Mouse (Mus musculus) cerebellum, adult 2 months (tissue): ENCODE results near the gene Cpsf6. TPM values are rescaled to one million over a fixed set of nuclear protein-coding genes. Genes with fewer than 3 reads are reported as not detected.
A peak's percentile ranks its signal among the peaks of the same experiment; 100 is the strongest.

ENCODE experiments used
- DNase-seq, 2 experiments: peaks; one replicate each; pipeline ENCODE4 v3.0.0; 2021
- H3K27ac ChIP-seq: fragments of 200-500 bp; 2 replicates; pipeline ENCODE4 v1.5.1; 2012; ENCODE audit warnings: low read length, control low read depth, inconsistent platforms; ENCODE audit not compliant: insufficient read depth
- H3K27me3 ChIP-seq: fragments of 200-500 bp; 2 replicates; pipeline ENCODE4 v1.6.1; 2012; ENCODE audit warnings: inconsistent platforms, mild to moderate bottlenecking, low read length, moderate library complexity; ENCODE audit not compliant: control insufficient read depth, insufficient read depth
- H3K4me1 ChIP-seq: fragments of 200-500 bp; 2 replicates; pipeline ENCODE4 v1.6.1; 2011; ENCODE audit warnings: low read length; ENCODE audit not compliant: control insufficient read depth, insufficient read depth
- H3K4me3 ChIP-seq: fragments of 200-500 bp; replicated peaks from 2 replicates; pipeline ENCODE3; 2011; ENCODE audit warnings: mild to moderate bottlenecking, low read depth, low read length, control low read depth; ENCODE audit not compliant: insufficient read depth
- CTCF ChIP-seq: fragments of 200-500 bp; IDR thresholded peaks from 2 replicates; pipeline ENCODE4 v1.5.1; 2011; ENCODE audit warnings: low read depth, mild to moderate bottlenecking, control low read depth, low read length, moderate library complexity, borderline replicate concordance; ENCODE audit not compliant: insufficient read depth
- POLR2A ChIP-seq: fragments of 200-500 bp; IDR thresholded peaks from 2 replicates; pipeline ENCODE4 v1.6.1; 2011; ENCODE audit warnings: low read length, control low read depth, borderline replicate concordance; ENCODE audit not compliant: insufficient read depth
- WGBS: fragments of 180-500 bp; shearing (Covaris S2); methylation state at CpG from one replicate; pipeline ENCODE4 v1.1.7; 2018; 5-methylcytosine and 5-hydroxymethylcytosine counted together
- polyA plus RNA-seq: library from polyadenylated mRNA; depleted of rRNA; stranded (reverse); fragments of >200 nt; gene quantifications from 2 replicates; pipeline ENCODE4 v1.2.3, GENCODE M21; 2012

The Cpsf6 gene
- polyA plus RNA-seq, 1 experiment = 64.0 TPM

DNA sequence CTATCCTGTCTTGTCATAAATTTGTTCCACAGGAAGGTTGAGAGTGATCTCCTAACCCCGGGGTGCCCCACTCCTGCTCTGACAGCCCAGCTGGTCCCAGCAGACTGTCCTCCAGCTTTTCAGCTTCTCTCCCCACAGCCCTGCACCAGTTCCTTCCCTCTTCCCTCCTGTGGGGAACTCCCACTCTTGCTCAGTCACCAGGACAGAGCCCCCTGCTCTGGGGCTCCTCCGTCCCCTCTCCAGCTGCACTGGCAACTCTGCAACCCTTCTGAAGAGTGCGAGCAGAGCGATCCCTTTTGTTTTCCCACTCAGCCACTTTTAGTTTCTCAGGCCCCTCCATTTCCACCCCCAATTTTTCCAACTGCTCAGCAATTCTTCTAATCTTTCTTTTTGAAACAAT is 44.2 kb downstream of the Cpsf6 start:
- no peak for TF ChIP-seq CTCF
- TF ChIP-seq POLR2A = no peak
- DNase-seq = no peak
- Histone ChIP-seq H3K4me3 (no peak overlapping the region), H3K27ac (no peak overlapping the region), H3K27me3 (no peaks in the 10 kb centered on the region), H3K4me1 (no peaks in the 10 kb centered on the region)
- WGBS = 31% methylated on average over 4 of the region's 4 CpGs

DNA sequence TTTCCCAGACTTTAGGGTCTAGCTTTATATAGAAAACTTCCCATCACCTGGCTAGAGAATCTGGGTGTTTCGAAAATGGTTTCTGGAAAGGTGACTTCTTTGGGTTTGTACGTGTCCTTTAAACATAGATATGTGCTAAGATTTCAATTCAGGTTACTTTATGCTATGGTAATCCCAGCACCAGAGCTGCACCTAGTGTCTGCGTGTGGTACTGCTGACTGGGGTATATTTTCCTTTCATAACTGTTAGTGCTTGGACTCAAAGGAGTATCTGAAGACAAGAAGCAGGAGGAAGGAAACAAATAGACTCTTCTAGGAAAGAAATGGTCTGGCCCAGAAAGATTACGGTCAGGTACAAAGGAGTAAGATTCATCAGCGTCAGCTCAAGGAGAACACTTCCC is 49.3 kb downstream of the Cpsf6 start:
- H3K27me3 ChIP-seq = no peaks in the 10 kb centered on the region
- no peak overlapping the region for H3K27ac ChIP-seq
- 79% methylated on average over 5 of the region's 5 CpGs for WGBS
- DNase-seq = no peak
- no peaks in the 10 kb centered on the region for H3K4me1 ChIP-seq
- H3K4me3 ChIP-seq = no peak overlapping the region
- no peak for TF ChIP-seq POLR2A
- TF ChIP-seq CTCF = 0 out of 2 replicates have a peak, but pooled peaks have one; percentile 14

DNA sequence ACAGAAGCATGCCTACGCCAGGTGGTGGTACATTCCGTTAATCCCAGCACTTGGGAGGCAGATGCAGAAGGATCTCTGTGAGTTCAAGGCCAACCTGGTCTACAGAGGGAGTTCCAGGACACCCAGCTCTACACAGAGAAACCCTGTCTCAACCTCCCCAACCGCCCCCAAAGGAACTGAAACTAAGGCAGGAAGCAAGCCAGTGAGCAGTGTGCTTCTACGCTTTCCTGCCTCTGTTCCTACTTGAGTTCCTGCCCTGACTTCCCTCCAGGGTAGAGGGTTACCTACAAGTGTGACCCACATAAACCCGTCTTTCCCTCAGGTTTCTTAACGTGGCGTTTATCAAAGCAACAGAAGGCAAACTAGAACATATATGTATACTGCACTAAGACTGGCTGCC is 56.0 kb downstream of the Cpsf6 start:
- no peak overlapping the region for H3K4me3 ChIP-seq
- no peak for TF ChIP-seq CTCF
- H3K4me1 ChIP-seq = no peaks in the 10 kb centered on the region
- H3K27me3 ChIP-seq = no peaks in the 10 kb centered on the region
- no peak overlapping the region for H3K27ac ChIP-seq
- no peak for DNase-seq
- 88% methylated on average over 7 of the region's 7 CpGs for WGBS

DNA sequence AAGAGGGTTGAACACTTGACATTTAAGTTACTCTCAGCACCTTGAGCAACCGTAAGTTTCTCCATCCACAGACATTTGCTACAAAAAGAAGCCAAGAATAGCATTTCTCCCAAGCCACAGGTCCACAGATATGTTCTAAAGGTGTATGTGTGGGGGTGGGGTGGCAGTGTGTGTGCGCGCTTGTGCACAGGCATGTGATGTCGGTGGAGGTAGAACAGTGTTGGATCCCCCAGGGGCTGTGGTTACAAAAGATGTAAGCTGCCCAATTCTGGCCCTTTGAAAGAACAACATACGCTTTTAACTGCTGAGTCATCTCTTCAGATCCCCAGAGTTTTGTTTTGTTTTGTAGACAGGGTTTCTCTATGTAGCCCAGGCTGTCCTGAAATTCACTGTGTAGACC is 57.2 kb downstream of the Cpsf6 start:
- no peak for TF ChIP-seq POLR2A
- Histone ChIP-seq H3K4me3 (no peak overlapping the region), H3K27me3 (no peaks in the 10 kb centered on the region), H3K27ac (no peak overlapping the region), H3K4me1 (no peaks in the 10 kb centered on the region)
- 94% methylated on average over 5 of the region's 5 CpGs for WGBS
- no peak for DNase-seq

DNA sequence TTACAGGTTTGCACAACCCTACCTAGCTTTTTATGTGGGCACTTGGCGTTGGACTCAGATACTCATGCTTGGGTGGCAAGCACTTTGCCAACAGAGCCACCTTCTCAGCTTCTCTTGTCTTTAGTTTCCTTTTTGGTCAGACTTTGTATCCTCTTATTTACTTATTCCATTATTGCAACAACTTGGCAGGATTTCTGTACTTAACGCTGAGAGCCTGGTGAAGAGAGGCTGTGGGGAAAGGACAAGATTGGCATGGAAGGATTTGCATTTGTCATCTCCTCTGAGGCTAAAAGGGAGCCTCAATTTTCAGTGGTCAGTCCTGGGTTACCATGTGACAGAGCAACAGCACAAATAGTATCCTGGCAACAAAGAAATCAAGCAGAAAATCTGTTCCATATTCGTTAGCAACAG is 59.2 kb downstream of the Cpsf6 start:
- Histone ChIP-seq H3K27me3 (no peaks in the 10 kb centered on the region), H3K4me3 (no peak overlapping the region), H3K27ac (no peak overlapping the region), H3K4me1 (no peaks in the 10 kb centered on the region)
- no peak for DNase-seq
- 44% methylated on average over 3 of the region's 3 CpGs for WGBS
- no peak for TF ChIP-seq CTCF
- TF ChIP-seq POLR2A = no peak

DNA sequence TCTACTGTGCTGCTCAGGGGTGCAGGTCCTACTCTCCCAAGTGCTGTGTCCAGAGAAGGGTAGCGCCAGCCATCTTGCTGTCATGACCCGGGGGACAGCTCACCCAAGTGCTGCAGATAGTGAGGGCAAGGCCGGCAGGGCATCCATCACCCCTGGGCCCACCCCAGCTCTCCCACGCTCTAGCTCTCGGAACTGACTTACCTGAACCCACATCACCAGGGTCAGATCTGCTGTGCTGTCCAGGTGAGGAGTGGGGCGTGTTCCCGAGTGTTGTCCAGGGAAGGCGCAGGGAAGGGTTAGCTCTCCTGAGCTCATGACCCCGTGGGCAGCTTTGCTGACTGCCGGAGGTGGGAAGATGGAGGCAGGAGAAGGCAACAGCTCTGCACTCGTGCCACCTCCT is 63.4 kb downstream of the Cpsf6 start:
- H3K4me1 ChIP-seq = no peaks in the 10 kb centered on the region
- no peak for DNase-seq
- no peaks in the 10 kb centered on the region for H3K27me3 ChIP-seq
- TF ChIP-seq POLR2A (no peak), CTCF (no peak)
- no peak overlapping the region for H3K4me3 ChIP-seq
- no peak overlapping the region for H3K27ac ChIP-seq
- WGBS = 85% methylated on average over 11 of the region's 11 CpGs

DNA sequence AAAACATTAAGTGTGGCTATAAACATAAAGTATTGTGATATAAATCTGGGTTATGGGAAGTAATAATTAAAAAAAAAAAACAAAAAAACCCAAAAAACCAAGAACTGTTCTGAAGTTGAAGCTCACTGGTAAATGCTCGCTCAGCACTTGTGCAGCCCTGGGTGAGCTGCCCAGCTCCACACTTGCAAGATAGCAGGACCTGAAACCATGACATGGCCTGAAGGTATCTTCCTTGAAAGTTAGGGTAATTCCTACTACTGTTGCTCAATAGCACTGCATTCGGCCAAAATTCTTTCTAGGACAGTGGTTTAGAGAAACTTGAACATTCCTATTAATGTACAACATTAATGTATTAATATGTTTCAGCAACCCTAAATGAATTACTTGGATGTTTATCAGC is 66.7 kb downstream of the Cpsf6 start:
- 93% methylated on average over 2 of the region's 2 CpGs for WGBS
- TF ChIP-seq CTCF (no peak), POLR2A (no peak)

DNA sequence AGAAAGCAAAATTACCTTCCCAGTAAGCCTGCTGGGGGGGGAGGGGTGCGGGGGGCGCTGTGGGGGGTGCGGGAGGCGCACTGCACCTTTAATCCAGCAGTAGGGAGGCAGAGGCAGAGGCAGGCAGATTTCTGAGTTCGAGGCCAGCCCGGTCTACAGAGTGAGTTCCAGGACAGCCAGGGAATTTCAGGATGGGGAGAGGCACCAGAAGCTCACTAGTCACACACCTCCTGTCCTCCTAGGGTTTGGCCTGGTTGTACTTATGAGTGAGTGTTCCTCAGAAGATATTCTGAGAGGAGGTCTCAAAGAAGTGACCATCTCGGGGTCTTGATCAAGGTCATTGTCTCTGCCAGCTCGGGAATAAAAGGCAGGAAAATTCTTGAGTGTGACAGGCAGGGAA is 67.6 kb downstream of the Cpsf6 start:
- no peaks in the 10 kb centered on the region for H3K27me3 ChIP-seq
- H3K4me3 ChIP-seq = no peak overlapping the region
- TF ChIP-seq POLR2A (no peak), CTCF (no peak)
- no peak for DNase-seq
- 77% methylated on average over 8 of the region's 8 CpGs for WGBS
- no peaks in the 10 kb centered on the region for H3K4me1 ChIP-seq
- H3K27ac ChIP-seq = no peak overlapping the region

More for the DNA sequence above, 66.7 kb downstream of the Cpsf6 start:
- no peak overlapping the region for H3K27ac ChIP-seq
- DNase-seq = no peak
- H3K27me3 ChIP-seq = no peaks in the 10 kb centered on the region
- no peak overlapping the region for H3K4me3 ChIP-seq
- no peaks in the 10 kb centered on the region for H3K4me1 ChIP-seq
